Mouse (Mus musculus) cerebellum, adult 2 months (tissue): ENCODE data around the gene Clec16a. TPM values are rescaled to one million over a fixed set of nuclear protein-coding genes. Genes with fewer than 3 reads are reported as not detected.

Experiments
- DNase-seq, 2 experiments: peaks; one replicate each; pipeline ENCODE4 v3.0.0; 2021
- H3K27ac ChIP-seq: fragments of 200-500 bp; 2 replicates; pipeline ENCODE4 v1.5.1; 2012; ENCODE audit warnings: low read length, control low read depth, inconsistent platforms; ENCODE audit not compliant: insufficient read depth
- H3K27me3 ChIP-seq: fragments of 200-500 bp; 2 replicates; pipeline ENCODE4 v1.6.1; 2012; ENCODE audit warnings: inconsistent platforms, mild to moderate bottlenecking, low read length, moderate library complexity; ENCODE audit not compliant: control insufficient read depth, insufficient read depth
- H3K4me1 ChIP-seq: fragments of 200-500 bp; 2 replicates; pipeline ENCODE4 v1.6.1; 2011; ENCODE audit warnings: low read length; ENCODE audit not compliant: control insufficient read depth, insufficient read depth
- H3K4me3 ChIP-seq: fragments of 200-500 bp; replicated peaks from 2 replicates; pipeline ENCODE3; 2011; ENCODE audit warnings: mild to moderate bottlenecking, low read depth, low read length, control low read depth; ENCODE audit not compliant: insufficient read depth
- CTCF ChIP-seq: fragments of 200-500 bp; IDR thresholded peaks from 2 replicates; pipeline ENCODE4 v1.5.1; 2011; ENCODE audit warnings: low read depth, mild to moderate bottlenecking, control low read depth, low read length, moderate library complexity, borderline replicate concordance; ENCODE audit not compliant: insufficient read depth
- POLR2A ChIP-seq: fragments of 200-500 bp; IDR thresholded peaks from 2 replicates; pipeline ENCODE4 v1.6.1; 2011; ENCODE audit warnings: low read length, control low read depth, borderline replicate concordance; ENCODE audit not compliant: insufficient read depth
- WGBS: fragments of 180-500 bp; shearing (Covaris S2); methylation state at CpG from one replicate; pipeline ENCODE4 v1.1.7; 2018; 5-methylcytosine and 5-hydroxymethylcytosine counted together
- polyA plus RNA-seq: library from polyadenylated mRNA; depleted of rRNA; stranded (reverse); fragments of >200 nt; gene quantifications from 2 replicates; pipeline ENCODE4 v1.2.3, GENCODE M21; 2012

Clec16a gene
- polyA plus RNA-seq, 1 experiment, result 48.7 TPM

GRCm38 (mm10) chr16:10609921-10610320 lies 64.8 kb downstream of the Clec16a start:
- H3K4me1 ChIP-seq, result no peaks in the 10 kb centered on the region
- H3K27ac ChIP-seq, result no peak overlapping the region
- no peak for TF ChIP-seq POLR2A
- no peak for TF ChIP-seq CTCF
- no peak overlapping the region for H3K4me3 ChIP-seq
- no peak for DNase-seq
- WGBS, result 94% methylated on average over 7 of the region's 7 CpGs
- H3K27me3 ChIP-seq, result no peaks in the 10 kb centered on the region

- 51% methylated on average over 6 of the region's 6 CpGs for WGBS
These were observed 65.7 kb downstream of the Clec16a start for GRCm38 (mm10) chr16:10610801-10611200.

GRCm38 (mm10) chr16:10611306-10611705 lies 66.2 kb downstream of the Clec16a start:
- Histone ChIP-seq H3K4me1 (no peaks in the 10 kb centered on the region), H3K27ac (peak overlapping the region; percentile 16; the same call in 1 of the 2 replicates), H3K27me3 (no peaks in the 10 kb centered on the region), H3K4me3 (no peak overlapping the region)
- TF ChIP-seq CTCF (no peak), POLR2A (no peak)
- no peak for DNase-seq
- 62% methylated on average over 4 of the region's 4 CpGs for WGBS

More at GRCm38 (mm10) chr16:10610801-10611200, 65.7 kb downstream of the Clec16a start:
- Histone ChIP-seq H3K27ac (no peak overlapping the region), H3K27me3 (no peaks in the 10 kb centered on the region), H3K4me3 (no peak overlapping the region), H3K4me1 (no peaks in the 10 kb centered on the region)
- no peak for DNase-seq
- TF ChIP-seq CTCF, result no peak
- no peak for TF ChIP-seq POLR2A

DNA sequence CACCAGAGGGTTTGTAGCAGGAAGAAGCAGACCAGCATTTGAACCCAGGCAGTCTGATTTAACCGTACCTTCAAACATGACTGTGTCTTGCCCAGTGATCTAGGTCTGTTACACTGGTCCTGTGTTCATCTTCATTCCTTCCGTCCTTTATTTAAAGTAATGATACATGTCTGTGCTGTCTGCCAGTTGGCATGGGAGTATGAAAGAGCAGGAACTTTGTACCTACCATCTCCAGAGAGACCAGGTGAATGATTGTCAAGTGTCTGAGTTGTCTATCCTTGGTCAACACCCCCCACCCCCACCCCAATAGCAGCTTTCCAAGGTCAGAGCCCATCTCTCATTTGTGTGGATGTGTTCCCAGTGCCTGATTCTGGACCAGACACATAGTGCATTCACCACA lies 68.9 kb downstream of the Clec16a start:
- 96% methylated on average over 2 of the region's 2 CpGs for WGBS
- H3K4me1 ChIP-seq, result no peaks in the 10 kb centered on the region
- TF ChIP-seq POLR2A, result no peak
- TF ChIP-seq CTCF, result no peak
- H3K27me3 ChIP-seq, result no peaks in the 10 kb centered on the region
- H3K27ac ChIP-seq, result no peak overlapping the region
- no peak overlapping the region for H3K4me3 ChIP-seq
- no peak for DNase-seq

- Histone ChIP-seq H3K27ac (no peak overlapping the region), H3K4me1 (peaks cover 3% of the 10 kb centered on the region; the same call in 1 of the 2 replicates), H3K27me3 (no peaks in the 10 kb centered on the region), H3K4me3 (no peak overlapping the region)
- no peak for DNase-seq
- WGBS, result 75% methylated on average over 6 of the region's 6 CpGs
- TF ChIP-seq CTCF (no peak), POLR2A (no peak)
These were observed 75.9 kb downstream of the Clec16a start for GRCm38 (mm10) chr16:10620961-10621614.

GRCm38 (mm10) chr16:10621710-10622109 lies 76.6 kb downstream of the Clec16a start:
- Histone ChIP-seq H3K27ac (no peak overlapping the region), H3K4me3 (no peak overlapping the region), H3K27me3 (no peaks in the 10 kb centered on the region), H3K4me1 (peaks cover 8% of the 10 kb centered on the region; the same call in 1 of the 2 replicates)
- DNase-seq, result no peak
- TF ChIP-seq CTCF (no peak), POLR2A (no peak)
- WGBS, result 26% methylated on average over 1 of the region's 1 CpGs

DNA sequence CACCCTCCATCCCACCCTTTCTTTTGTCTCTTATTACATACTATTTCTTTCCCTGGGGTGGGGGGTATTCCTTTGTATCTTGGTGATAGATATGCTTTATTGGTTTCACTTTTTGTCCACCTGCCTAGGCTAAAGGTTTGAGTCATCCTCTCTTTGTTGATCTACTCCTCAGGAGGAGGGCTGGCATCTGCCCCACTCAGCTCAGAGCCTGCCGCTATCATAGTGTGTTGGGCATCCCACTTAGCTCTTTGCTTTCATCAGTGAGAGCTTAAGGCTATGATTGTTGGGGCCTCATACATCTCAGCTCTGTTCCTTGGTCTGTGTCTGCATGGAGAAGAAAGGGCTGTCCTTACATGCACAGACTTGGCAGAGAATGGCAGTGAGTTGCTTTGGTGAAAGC lies 81.0 kb downstream of the Clec16a start:
- 9% methylated on average over 1 of the region's 1 CpGs for WGBS
- no peaks in the 10 kb centered on the region for H3K27me3 ChIP-seq
- TF ChIP-seq CTCF (no peak), POLR2A (no peak)
- H3K27ac ChIP-seq, result no peak overlapping the region
- peak; percentile 55 to 67 for DNase-seq
- peaks cover 24% of the 10 kb centered on the region for H3K4me1 ChIP-seq
- no peak overlapping the region for H3K4me3 ChIP-seq

DNA sequence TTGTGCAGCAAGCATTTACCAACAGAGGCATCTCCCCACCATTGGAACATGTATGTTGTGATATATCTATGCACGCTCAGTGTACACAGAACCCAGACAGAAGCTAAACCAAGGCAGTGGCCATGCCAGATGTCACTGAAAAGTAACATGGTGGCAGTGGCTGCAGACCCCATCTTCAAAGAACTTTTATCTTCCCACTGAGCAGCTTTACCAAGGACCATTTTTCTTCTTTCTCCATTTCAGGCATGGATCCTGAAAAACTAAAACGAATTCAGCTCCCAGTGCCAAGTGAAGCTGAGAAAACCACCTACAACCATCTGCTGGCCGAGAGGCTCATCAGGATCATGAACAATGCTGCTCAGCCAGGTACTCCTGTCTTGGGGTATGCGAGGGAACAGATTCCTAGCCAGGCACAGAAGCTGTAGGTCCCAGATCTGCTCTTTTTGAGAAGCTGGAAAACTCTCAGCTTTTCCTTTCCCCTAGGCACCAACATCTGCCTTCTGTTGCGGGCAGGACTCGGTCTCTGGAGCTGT lies 82.1 kb downstream of the Clec16a start:
- Histone ChIP-seq H3K27ac (peak overlapping the region; percentile 56), H3K4me1 (peaks cover 24% of the 10 kb centered on the region), H3K4me3 (no peak overlapping the region), H3K27me3 (no peaks in the 10 kb centered on the region)
- TF ChIP-seq POLR2A (no peak), CTCF (no peak)
- WGBS, result 41% methylated on average over 6 of the region's 6 CpGs
- peak; percentile 59 to 79 for DNase-seq
